Mouse (Mus musculus): Measurements from ENCODE around the gene Itgbl1. TPM values are rescaled to one million over a fixed set of nuclear protein-coding genes. Genes with fewer than 3 reads are reported as not detected.

Itgbl1 gene
- polyA plus RNA-seq, 1 experiment from 2014 or later: 1.1 TPM

GRCm38 (mm10) chr14:123751017-123751416 lies 91.2 kb downstream of the Itgbl1 start:
- no peaks in the 10 kb centered on the region for H3K36me3 ChIP-seq
- H3K9ac ChIP-seq: no peak overlapping the region
- H3K4me3 ChIP-seq: no peak overlapping the region
- no peak overlapping the region for H3K4me2 ChIP-seq
- H3K27ac ChIP-seq: no peak overlapping the region
- H3K9me3 ChIP-seq (replicated peaks): no peaks in the 10 kb centered on the region
- H3K4me1 ChIP-seq (replicated peaks): no peaks in the 10 kb centered on the region
- no peak for ATAC-seq (replicated peaks; ENCODE audit: insufficient number of reproducible peaks, insufficient read depth, low FRiP score, low read depth)
- H3K27me3 ChIP-seq: no peaks in the 10 kb centered on the region
- 73% methylated on average over 1 of the region's 1 CpGs for WGBS

- Histone ChIP-seq H3K9me3 (replicated peaks) (no peaks in the 10 kb centered on the region), H3K4me2 (no peak overlapping the region), H3K27ac (no peak overlapping the region), H3K4me1 (replicated peaks) (no peaks in the 10 kb centered on the region), H3K36me3 (no peaks in the 10 kb centered on the region), H3K27me3 (no peaks in the 10 kb centered on the region), H3K9ac (no peak overlapping the region), H3K4me3 (no peak overlapping the region)
- ATAC-seq (replicated peaks; ENCODE audit: insufficient number of reproducible peaks, insufficient read depth, low FRiP score, low read depth): no peak
- WGBS: 48% methylated on average over 1 of the region's 1 CpGs
Observed at GRCm38 (mm10) chr14:123759534-123759933, 99.8 kb downstream of the Itgbl1 start.

- H3K4me2 ChIP-seq: no peak overlapping the region
- no peaks in the 10 kb centered on the region for H3K27me3 ChIP-seq
- no peak overlapping the region for H3K4me3 ChIP-seq
- no peak for ATAC-seq (replicated peaks; ENCODE audit: insufficient number of reproducible peaks, insufficient read depth, low FRiP score, low read depth)
- H3K4me1 ChIP-seq (replicated peaks): no peaks in the 10 kb centered on the region
- no peaks in the 10 kb centered on the region for H3K9me3 ChIP-seq (replicated peaks)
- H3K9ac ChIP-seq: no peak overlapping the region
- 78% methylated on average over 4 of the region's 4 CpGs for WGBS
- H3K27ac ChIP-seq: no peak overlapping the region
- no peaks in the 10 kb centered on the region for H3K36me3 ChIP-seq
Observed at GRCm38 (mm10) chr14:123760079-123760478, 100.3 kb downstream of the Itgbl1 start.

- Histone ChIP-seq H3K27ac (no peak overlapping the region), H3K4me2 (no peak overlapping the region), H3K9me3 (replicated peaks) (no peaks in the 10 kb centered on the region), H3K4me1 (replicated peaks) (0 out of 2 replicates have a peak, but pooled peaks cover 3% of the 10 kb centered on the region), H3K27me3 (no peaks in the 10 kb centered on the region), H3K36me3 (no peaks in the 10 kb centered on the region), H3K9ac (no peak overlapping the region), H3K4me3 (no peak overlapping the region)
- ATAC-seq (replicated peaks; ENCODE audit: insufficient number of reproducible peaks, insufficient read depth, low FRiP score, low read depth): peak; percentile 50
Observed at GRCm38 (mm10) chr14:123801744-123802143, 142.0 kb downstream of the Itgbl1 start.

GRCm38 (mm10) chr14:123837662-123838061 lies 177.9 kb downstream of the Itgbl1 start:
- ATAC-seq (replicated peaks; ENCODE audit: insufficient number of reproducible peaks, insufficient read depth, low FRiP score, low read depth): no peak

GRCm38 (mm10) chr14:123843675-123844425 lies 184.1 kb downstream of the Itgbl1 start:
- H3K27me3 ChIP-seq: no peaks in the 10 kb centered on the region
- no peaks in the 10 kb centered on the region for H3K9me3 ChIP-seq (replicated peaks)
- no peaks in the 10 kb centered on the region for H3K4me1 ChIP-seq (replicated peaks)
- no peak for ATAC-seq (replicated peaks; ENCODE audit: insufficient number of reproducible peaks, insufficient read depth, low FRiP score, low read depth)
- no peak overlapping the region for H3K27ac ChIP-seq
- no peak overlapping the region for H3K4me2 ChIP-seq
- no peaks in the 10 kb centered on the region for H3K36me3 ChIP-seq
- no peak overlapping the region for H3K9ac ChIP-seq
- WGBS: 57% methylated on average over 8 of the region's 8 CpGs
- no peak overlapping the region for H3K4me3 ChIP-seq

More at GRCm38 (mm10) chr14:123837662-123838061, 177.9 kb downstream of the Itgbl1 start:
- Histone ChIP-seq H3K4me1 (replicated peaks) (no peaks in the 10 kb centered on the region), H3K4me3 (no peak overlapping the region), H3K9me3 (replicated peaks) (no peaks in the 10 kb centered on the region), H3K9ac (no peak overlapping the region), H3K4me2 (no peak overlapping the region), H3K36me3 (no peaks in the 10 kb centered on the region), H3K27me3 (no peaks in the 10 kb centered on the region), H3K27ac (no peak overlapping the region)
- WGBS: 71% methylated on average over 5 of the region's 5 CpGs

GRCm38 (mm10) chr14:123864531-123864930 lies 204.8 kb downstream of the Itgbl1 start:
- Histone ChIP-seq H3K4me1 (replicated peaks) (no peaks in the 10 kb centered on the region), H3K27ac (no peak overlapping the region), H3K27me3 (no peaks in the 10 kb centered on the region), H3K36me3 (no peaks in the 10 kb centered on the region), H3K4me2 (no peak overlapping the region), H3K9ac (no peak overlapping the region), H3K4me3 (no peak overlapping the region), H3K9me3 (replicated peaks) (no peaks in the 10 kb centered on the region)
- 67% methylated on average over 1 of the region's 1 CpGs for WGBS
- ATAC-seq (replicated peaks; ENCODE audit: insufficient number of reproducible peaks, insufficient read depth, low FRiP score, low read depth): no peak

GRCm38 (mm10) chr14:123865779-123866726 lies 206.3 kb downstream of the Itgbl1 start:
- no peak overlapping the region for H3K27ac ChIP-seq
- no peak overlapping the region for H3K4me3 ChIP-seq
- H3K36me3 ChIP-seq: no peaks in the 10 kb centered on the region
- 39% methylated on average over 6 of the region's 6 CpGs for WGBS
- ATAC-seq (replicated peaks; ENCODE audit: insufficient number of reproducible peaks, insufficient read depth, low FRiP score, low read depth): no peak
- H3K27me3 ChIP-seq: no peaks in the 10 kb centered on the region
- H3K4me2 ChIP-seq: no peak overlapping the region
- no peaks in the 10 kb centered on the region for H3K4me1 ChIP-seq (replicated peaks)
- no peaks in the 10 kb centered on the region for H3K9me3 ChIP-seq (replicated peaks)
- no peak overlapping the region for H3K9ac ChIP-seq

GRCm38 (mm10) chr14:123927903-123928302 lies 268.1 kb downstream of the Itgbl1 start:
- Histone ChIP-seq H3K4me2 (no peak overlapping the region), H3K27ac (no peak overlapping the region), H3K27me3 (no peaks in the 10 kb centered on the region), H3K36me3 (no peaks in the 10 kb centered on the region), H3K9ac (no peak overlapping the region), H3K9me3 (replicated peaks) (no peaks in the 10 kb centered on the region), H3K4me3 (no peak overlapping the region), H3K4me1 (replicated peaks) (no peaks in the 10 kb centered on the region)
- no peak for ATAC-seq (replicated peaks; ENCODE audit: insufficient number of reproducible peaks, insufficient read depth, low FRiP score, low read depth)
- WGBS: 89% methylated on average over 1 of the region's 1 CpGs

- H3K27me3 ChIP-seq: no peaks in the 10 kb centered on the region
- no peak overlapping the region for H3K4me2 ChIP-seq
- H3K4me3 ChIP-seq: no peak overlapping the region
- no peak overlapping the region for H3K9ac ChIP-seq
- ATAC-seq (replicated peaks; ENCODE audit: insufficient number of reproducible peaks, insufficient read depth, low FRiP score, low read depth): no peak
- 58% methylated on average over 2 of the region's 2 CpGs for WGBS
- H3K4me1 ChIP-seq (replicated peaks): no peaks in the 10 kb centered on the region
- no peaks in the 10 kb centered on the region for H3K9me3 ChIP-seq (replicated peaks)
- no peak overlapping the region for H3K27ac ChIP-seq
- no peaks in the 10 kb centered on the region for H3K36me3 ChIP-seq
Observed at GRCm38 (mm10) chr14:123966531-123966930, 306.8 kb downstream of the Itgbl1 start.

- Histone ChIP-seq H3K4me2 (no peak overlapping the region), H3K4me1 (replicated peaks) (no peaks in the 10 kb centered on the region), H3K9ac (no peak overlapping the region), H3K9me3 (replicated peaks) (no peaks in the 10 kb centered on the region), H3K36me3 (no peaks in the 10 kb centered on the region), H3K27me3 (no peaks in the 10 kb centered on the region), H3K27ac (no peak overlapping the region), H3K4me3 (no peak overlapping the region)
- ATAC-seq (replicated peaks; ENCODE audit: insufficient number of reproducible peaks, insufficient read depth, low FRiP score, low read depth): no peak
- 83% methylated on average over 6 of the region's 6 CpGs for WGBS
Observed at GRCm38 (mm10) chr14:123967996-123968395, 308.2 kb downstream of the Itgbl1 start.

Measured in heart, embryonic 15.5 days (tissue).